Mouse (Mus musculus) frontal cortex, postnatal 14 days (tissue): ENCODE results near the gene Mettl7a2.
"Not testable (repeated sequence)": the region's sequence is repeated elsewhere in the genome, so short reads cannot be mapped to it uniquely, and the experiment has no call there.

Experiments
- DNase-seq, 2 experiments: peaks; one replicate each; pipeline ENCODE4 v3.0.0; 2022; ENCODE audit warnings: low spot score in 2 of 2

Gene Mettl7a2

DNA sequence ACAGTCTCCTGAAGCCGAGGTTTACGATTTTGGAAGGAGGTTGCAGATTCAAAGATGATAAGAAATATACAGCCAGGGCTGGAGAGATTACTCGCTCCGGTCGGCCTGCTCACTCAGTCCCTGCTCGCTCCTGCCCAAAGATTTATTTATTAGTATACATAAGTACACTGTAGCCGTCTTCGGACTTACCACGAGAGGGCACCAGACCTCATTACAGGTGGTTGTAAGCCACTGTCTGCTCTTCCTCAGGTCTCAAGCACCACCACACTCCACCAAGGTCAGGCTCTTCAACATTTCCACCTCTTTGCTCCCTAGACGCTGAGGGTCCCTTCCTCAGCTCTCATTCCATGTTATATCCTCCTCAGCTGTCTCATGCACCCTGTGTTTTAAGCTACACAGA, 15.2 kb upstream of the Mettl7a2 start:
- peak in 1 of 2 experiments; percentile 18 for DNase-seq

DNA sequence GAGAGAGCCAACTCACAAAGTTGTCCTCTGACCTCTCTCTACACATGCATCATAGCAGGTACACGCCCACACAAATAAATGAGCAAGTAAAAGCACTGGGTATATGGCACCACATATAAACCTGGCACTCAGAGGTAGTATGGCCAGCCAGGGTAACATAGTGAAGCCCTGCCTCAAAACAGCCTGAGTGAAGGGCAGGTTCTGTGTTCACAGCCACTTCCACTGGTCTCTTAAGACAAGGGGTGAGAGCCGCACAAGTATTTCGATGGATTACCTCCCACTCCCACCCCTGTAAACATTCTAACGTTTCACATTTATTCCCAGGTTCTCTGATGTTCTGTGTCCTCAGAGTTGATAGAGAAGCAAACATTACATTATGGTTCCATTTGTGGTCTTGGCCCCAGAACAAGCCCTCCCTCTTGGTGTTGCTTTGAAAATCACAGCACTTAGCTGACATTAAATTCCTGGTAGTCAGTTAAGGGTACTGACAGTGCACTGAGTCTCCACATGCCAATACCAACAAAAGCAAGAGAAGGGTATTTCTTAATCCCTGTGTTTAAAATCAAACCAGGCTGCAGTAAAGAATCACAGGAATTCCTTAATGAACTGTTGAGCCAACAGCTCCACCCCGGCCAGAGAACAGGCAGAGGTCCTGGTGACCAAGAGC, 11.6 kb upstream of the Mettl7a2 start:
- DNase-seq, result not testable (repeated sequence)

DNA sequence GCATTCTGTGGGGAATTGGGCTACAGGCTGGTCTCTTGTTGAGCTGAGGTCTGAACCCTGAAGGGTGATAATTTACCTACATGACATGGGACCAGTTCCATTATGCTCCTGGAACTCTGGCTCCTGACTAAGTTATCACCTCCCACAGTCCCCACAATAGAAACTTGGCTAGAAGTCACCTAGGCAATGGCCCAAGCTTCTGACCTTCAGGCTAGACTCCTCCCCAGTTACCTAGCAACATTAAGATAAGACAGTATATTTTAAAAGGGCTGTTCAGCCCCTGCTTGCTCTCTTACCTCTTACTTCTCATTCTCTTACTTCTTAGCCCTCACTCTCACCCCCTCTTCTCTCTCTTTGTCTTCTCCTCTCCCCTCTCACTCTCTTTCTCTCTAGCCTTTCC, 7.5 kb upstream of the Mettl7a2 start:
- DNase-seq, result no peak

DNA sequence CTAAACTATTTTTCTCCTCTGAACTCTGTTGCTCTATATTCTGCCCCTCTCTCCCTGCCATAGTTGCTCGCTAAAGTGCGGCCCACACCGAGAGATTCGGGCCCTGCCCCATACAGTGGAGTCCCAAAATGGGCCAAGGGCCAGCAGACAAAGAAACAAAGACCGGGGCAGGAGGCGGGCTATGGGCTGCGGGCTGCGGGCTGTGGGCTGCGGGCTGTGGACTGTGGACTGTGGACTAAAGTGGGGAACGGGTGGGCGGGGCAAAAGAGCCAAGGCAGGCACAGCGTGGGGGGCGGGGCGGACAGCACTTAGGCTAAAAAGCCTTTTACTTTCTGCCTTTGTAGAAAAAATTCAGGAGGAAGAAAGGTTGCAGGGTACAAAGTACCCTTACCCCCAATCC, 6.2 kb upstream of the Mettl7a2 start:
- no peak for DNase-seq

DNA sequence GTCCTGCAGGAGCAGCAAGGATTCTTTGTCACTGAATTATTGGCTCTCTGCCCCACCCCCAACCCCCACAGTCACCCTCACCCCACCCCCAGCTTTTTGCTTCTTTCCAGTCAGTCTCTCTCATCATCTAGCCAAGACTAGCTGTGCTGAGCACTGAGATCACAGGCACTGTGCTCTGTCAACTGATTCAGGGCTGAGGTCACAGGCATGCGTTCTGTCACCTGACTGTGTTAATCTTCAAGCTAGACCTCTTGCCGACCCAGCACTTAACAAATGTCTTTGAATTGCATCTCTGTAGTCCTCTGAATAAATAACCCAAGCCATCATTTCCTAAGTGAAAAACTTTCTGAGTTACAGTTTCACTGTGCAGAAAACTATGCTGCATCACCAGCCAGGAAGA, 3.5 kb upstream of the Mettl7a2 start:
- no peak for DNase-seq

DNA sequence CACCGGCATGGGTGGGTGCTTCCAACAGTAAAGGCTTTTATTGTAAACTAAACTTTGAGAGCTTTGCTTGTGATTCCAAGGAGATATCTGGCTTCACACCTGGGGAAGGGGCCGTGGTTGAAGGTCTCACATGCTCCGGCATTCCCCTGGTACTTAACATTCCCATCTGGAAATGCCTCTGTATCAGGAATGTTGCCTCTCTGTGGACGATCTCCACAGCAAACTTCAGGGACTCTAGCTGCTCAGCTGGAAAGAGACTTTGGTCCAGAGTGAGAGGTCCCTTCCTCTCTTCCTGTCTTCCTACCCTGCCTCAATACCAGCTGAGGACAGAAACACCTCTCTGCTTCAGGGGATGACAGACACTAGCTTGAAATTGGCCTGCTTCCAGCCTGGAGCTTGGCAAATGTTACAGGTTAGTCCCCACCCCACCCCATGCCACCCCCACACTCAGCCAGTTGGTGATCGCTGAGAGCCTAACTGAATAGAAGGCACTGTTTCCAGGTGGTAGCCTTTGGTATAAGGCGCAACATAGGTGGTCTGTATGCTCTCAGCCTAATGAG, 1.4 kb upstream of the Mettl7a2 start:
- DNase-seq, result no peak

DNA sequence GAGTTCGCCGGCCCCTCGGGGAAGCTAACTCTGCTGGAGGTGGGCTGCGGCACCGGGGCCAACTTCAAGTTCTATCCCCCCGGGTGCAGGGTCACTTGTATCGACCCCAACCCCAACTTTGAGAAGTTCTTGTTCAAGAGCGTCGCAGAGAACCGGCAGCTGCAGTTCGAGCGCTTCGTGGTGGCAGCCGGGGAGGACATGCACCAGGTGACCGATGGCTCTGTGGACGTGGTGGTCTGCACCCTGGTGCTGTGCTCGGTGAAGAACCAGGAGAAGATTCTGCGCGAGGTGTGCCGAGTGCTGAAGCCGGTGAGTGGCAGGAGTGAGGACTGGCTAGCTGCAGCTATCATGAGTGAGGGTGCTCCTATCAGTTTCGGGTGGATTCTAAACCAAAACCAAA, 399 bp downstream of the Mettl7a2 start:
- DNase-seq, result not testable (repeated sequence)

DNA sequence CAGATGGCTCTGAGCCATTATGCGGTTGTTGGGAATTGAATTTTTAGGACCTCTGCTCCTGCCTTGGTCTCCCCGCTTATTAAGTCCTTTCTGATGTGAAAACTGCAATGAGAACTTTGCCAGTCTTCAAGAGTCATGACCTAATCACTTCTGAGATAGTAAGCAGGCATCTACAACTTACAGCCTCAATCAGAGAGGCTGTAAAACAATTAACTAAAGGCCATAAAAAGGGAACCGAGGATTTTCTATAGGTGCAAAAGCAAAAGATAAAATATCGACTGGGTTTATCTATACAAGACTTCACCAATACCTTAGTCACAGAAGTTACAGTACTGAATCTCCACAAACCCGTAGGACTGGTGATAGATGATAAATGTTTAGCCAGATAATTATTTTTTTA, 2.9 kb downstream of the Mettl7a2 start:
- no peak for DNase-seq

DNA sequence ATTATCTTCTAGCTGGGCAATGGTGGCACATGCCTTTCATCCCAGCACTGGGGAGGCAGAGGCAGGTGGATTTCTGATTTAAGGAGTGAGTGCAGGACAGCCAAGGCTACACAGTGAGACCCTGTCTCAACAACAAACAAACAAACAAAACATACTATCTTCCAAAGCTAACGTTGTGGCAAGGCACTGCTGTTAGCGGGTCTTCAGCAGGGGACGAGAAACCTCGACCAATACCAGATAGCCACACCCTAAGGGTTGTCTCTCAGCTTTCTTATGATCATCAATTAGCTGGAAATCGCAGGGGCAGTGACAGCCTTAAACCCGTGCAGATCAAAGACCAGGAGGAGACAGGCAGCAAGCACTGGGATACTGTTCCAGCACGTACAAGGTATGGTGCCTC, 11.2 kb downstream of the Mettl7a2 start, which contains the start of gene Higd1c:
Higd1c (plus strand) TSS at position 301 of the 400 bp plus-strand sequence.
- DNase-seq, result no peak

DNA sequence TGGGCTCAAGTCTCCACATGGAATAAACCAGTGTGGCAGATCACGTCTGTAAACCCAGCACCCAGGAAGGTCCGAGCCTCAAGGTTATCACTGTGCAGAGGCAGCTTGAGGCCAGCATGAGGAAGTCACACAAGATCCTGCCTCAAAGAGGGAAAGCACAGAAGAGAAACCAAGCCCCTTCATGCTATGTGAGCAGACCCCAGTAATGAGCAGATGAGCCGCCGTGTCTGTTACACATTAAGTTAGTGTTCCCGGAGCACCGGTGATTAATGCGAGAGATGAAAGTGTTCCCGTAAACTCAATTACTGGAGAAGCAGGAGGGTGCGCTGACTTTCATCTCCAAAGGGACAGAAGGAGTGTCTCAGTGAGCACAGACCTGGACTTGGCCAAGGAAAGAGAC, 13.0 kb downstream of the Mettl7a2 start:
- DNase-seq, result not testable (repeated sequence)

DNA sequence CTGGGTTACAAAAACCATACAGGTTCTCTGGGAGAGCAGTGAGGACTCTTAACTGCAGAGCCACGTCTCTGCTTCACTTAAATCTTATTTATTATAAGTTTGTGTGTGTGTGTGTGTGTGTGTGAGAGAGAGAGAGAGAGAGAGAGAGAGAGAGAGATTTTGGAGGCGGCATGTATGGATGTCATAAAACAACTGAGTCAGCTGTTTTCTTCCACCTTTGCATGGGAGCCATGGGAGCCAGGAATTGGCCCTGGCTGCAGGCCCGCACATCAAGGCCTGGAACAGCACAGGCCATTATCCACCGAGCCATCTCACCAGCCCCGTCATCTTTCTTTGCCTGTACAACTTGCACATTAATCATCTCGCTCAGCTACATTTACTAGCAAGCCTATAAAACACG, 14.1 kb downstream of the Mettl7a2 start:
- no peak for DNase-seq

DNA sequence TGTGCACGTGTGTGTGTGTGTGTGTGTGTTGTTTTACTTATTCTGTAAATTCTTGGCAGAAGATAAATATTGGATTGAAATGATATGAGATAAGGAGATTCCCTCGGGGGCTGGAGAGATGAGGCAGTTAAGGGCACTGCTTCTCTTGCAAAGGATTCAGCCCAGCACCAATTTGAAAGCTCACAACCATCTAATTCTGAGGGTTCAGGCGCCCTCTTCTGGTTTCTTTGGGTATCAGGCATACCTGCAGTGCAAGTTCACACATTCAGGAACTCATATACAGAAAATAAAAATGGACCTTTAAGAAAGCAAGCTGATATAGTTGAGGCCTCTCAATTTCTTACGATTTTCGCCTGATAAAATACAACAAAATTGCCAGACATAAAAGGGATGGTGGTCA, 22.1 kb downstream of the Mettl7a2 start:
- DNase-seq, result peak in 1 of 2 experiments; percentile 66

DNA sequence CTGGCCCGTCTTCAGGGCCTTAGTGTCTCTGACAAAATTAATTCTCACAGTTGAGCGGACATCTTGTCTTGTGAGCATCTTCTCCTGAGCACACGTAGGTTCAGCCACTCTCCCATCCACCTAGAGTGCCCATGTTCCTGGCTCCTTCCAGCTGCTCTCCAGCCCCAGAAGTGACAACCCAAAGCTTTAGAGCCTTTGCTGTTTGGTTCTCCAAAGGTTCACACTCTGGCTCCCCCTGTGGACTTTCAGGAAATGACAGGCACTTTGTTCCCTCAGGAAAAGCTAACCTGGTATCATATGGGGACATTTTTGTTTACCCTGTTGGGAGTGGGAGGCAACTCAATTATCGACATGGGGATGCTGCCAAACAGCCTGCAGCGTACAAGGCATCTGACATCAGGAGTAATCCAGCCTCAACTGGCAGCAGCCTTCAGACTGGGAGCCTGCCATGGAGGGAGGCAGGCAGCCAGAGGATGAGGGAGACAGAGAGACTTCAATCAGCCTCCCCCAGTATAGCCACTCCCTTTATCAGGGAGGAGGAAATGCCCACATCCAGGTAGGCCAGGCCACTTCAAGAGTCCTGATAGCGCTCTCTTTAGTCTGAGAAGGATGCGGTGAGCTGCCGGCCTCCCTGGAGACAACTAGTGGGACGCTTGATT, 25.0 kb downstream of the Mettl7a2 start:
- not testable (repeated sequence) for DNase-seq

DNA sequence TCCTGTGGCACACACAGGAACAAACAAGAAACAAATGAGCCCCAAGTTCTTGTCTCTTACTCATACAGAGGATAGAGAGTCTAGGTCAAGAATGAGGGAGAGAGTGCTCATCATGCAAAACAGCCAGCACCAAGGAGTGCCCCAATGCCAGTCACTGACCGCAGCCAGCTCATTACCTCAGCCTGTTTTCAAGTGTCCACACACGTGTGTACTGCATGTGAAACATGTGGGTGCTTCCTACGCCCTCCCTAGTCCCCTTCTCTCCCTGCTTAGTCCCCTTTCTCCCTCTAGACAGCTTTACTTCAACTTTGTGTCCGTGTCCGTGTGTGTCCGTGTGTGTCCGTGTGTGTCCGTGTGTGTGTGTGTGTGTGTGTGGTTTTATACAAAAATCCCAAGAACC, 26.7 kb downstream of the Mettl7a2 start:
- DNase-seq, result no peak

DNA sequence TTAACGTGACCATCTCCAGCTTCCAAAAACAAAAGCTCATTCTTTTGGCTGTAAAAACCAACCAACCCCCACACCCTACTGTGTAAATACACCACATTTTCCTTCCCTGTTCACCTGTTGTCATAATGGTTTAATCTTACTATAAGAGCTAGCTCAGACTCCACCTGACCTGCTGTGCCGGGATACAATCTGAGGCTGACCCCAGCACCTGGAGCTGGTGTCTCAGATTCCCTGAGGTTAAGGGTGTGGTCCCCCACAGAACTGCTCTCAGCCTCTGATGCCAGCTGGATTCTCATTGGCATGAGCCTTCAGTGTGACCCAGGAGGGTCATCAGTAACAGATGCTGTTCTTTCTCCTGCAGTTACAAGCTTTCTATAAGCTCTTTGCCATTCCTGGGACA, 27.1 kb downstream of the Mettl7a2 start:
- no peak for DNase-seq

DNA sequence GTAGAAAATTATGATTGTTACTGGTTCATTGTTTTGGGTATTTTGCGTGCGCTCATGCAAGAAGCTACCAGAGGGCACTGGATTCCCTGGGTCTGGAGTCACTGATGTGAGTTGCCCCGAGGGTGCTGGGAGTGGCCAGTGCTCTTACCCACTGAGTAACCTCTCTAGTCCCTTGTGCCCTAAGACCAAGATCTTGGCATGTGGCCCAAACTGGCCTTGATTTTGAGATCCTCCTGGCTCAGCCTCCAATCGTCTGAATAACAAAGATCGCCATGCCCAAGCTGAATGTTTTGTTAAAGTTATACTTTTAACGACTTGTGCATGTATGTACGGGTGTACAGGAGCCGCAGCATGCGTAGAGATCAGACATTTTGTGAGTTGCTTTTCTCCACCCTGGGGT, 32.7 kb downstream of the Mettl7a2 start:
- no peak for DNase-seq

DNA sequence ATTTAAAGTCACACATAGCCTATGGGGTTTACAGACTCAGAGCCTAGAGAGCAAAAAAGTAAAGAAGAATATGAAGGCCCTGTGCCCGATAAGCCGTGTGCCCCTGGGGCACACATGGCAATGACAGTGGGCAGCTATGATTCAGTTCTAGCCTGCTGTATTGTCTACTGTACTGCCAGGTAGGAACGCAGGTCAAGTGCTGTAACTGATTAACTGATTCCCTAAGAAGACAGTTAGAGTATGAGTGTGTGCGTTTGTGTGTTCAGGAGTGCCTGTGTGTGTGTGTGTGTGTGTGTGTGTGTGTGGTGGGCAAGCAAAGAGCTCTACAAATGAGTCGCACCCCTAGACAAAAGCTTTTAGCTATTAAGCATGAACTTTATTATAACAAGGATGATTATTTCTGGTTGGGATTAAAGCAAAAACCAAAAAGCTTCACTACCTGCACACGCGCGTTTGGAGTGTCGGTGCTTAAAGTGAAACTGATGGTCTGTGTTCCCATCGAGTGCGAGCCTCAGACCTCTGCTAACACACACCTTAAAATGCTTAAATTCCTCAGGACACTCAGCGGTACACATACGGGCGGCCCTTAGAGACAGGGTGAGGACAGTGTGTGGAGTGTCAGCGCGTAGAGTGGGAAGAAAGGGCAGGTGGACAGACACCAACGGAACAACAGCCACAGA, 34.7 kb downstream of the Mettl7a2 start:
- DNase-seq, result no peak

DNA sequence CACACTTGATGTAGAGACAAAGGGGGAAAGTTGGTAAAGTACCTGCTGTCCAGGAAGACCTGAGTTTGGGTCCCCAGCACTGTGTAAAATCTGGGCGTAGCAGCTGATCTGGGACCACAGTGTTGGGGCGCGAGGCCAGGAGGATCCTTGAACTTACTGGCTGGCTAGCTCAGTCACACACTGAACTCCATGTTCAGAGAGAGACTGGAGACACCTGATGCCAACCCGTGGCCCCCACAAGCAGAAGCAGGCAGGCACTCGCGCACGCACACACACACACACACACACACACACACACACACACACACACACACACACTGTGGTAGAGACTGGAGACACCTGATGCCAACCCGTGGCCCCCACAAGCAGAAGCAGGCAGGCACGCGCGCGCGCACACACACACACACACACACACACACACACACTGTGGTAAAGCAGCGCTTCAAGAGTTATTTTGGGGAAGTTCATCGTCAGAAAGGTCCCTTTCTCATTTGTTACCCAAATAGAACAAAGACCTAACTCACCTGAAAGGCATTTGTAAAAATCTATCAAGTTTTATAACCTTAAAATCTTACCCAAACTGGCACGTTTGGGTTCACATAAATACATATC, 35.3 kb downstream of the Mettl7a2 start:
- DNase-seq, result no peak

DNA sequence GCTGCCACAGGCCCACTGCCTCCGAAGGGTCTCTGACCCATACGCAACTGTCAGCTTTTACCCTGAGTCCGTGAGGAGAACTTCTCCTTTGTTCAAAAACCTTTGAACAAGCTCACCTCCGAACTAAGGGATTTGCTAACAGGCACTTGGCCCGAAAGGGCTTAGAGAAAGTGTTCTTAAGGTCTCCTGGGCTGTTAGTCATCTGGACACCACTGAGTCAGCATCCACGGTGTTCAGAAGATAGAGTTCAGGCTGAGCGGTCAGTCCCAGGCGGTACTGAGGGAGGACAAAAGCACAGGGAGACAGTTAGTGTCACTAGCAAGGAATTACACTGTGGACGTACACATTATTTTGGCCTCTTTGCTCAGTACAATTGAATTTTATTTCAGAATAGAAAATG, 35.9 kb downstream of the Mettl7a2 start:
- DNase-seq, result no peak

DNA sequence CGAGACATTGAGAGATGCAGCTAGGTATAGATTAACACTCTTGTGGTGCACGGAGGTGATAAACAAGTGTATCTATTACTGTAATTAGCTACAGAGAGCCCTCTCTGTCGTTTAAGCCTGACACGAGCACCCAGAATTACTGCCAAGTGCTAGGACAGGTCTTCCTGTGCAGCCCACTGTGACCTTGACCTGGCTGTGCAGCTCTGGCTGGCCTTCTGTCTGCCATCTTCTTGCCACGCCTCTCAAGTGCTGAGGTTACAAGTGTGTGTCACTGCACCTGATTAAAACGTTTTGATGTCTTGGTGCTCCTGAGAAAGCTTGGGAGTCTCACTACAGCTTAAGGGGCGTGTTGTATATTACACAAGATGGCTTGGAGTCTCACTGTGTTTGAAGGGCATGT, 38.1 kb downstream of the Mettl7a2 start:
- no peak for DNase-seq

DNA sequence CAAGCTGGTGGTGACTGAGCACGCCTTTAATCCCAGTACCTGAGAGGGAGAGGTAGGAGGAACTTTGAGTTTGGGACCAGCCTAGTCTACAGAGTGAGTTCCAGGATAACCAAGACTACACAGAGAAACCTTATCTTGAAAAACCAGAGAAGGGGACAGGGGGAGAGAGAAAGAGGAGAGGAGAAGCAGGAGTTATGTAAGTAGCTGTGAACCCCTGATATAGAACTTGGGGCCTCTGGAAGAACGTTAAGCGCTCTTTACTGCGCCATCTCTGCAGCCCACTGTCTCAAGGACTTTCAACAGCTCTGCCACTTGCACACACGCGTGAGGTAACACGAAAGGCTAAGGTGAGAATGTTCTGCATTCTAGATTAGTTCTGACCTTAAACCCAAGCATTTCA, 38.6 kb downstream of the Mettl7a2 start:
- no peak for DNase-seq

DNA sequence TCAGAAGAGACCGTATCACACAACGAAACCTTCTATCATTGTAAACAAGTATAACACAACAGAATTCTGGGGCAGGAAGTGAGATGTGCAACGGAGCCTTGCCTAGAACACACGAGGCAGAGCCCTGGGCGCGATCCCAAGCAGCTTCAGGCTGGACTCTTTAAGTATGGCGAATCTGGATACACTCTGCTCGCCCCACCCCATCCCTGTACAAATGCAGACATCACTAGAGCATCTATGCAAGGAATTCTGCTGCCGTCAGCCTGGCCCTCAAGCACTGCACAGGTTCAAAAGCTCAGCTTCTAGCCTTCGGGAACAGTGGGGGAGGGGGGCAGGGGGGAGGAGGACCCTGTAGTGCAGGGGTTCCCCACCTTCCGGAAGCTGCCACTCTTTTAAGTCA, 40.0 kb downstream of the Mettl7a2 start:
- no peak for DNase-seq
